Mouse (Mus musculus): ENCODE measurements around the gene Wdr46. TPM values are rescaled to one million over a fixed set of nuclear protein-coding genes. Genes with fewer than 3 reads are reported as not detected.

The Wdr46 gene
- 3.8 TPM for polyA plus RNA-seq (2015; fragmentation: Illumina TruSeq; extraction: RNeasy Lipid Tissue Mini Kit (QIAGEN cat#74804); ENCODE audit: insufficient read depth, low read depth, low replicate concordance)

GRCm38 (mm10) chr17:33940206-33940805, at the start of gene Wdr46, which contains the start of gene Pfdn6:
Gene Wdr46, plus strand, starts transcription at chr17:33940660.
Gene Pfdn6, minus strand, starts transcription at chr17:33940343.

GRCm38 (mm10) chr17:33904835-33905234, 35.6 kb upstream of the Wdr46 start, which contains the start of gene Platr17:
Gene Platr17, plus strand, starts transcription at chr17:33905135.

GRCm38 (mm10) chr17:33909077-33909868, 31.2 kb upstream of the Wdr46 start, which contains the start of gene Daxx:
Gene Daxx, plus strand, starts transcription at chr17:33909414.

GRCm38 (mm10) chr17:33915671-33916250, 24.7 kb upstream of the Wdr46 start, which contains the start of the genes Tapbp and Zbtb22:
Gene Tapbp, plus strand, starts transcription at chr17:33915899.
Gene Zbtb22, plus strand, starts transcription at chr17:33915904.

GRCm38 (mm10) chr17:33929371-33930279, 10.8 kb upstream of the Wdr46 start, which contains the start of gene Rgl2:
Gene Rgl2, plus strand, starts transcription at chr17:33929543.

GRCm38 (mm10) chr17:33951021-33951946, 10.8 kb downstream of the Wdr46 start, which contains the start of gene B3galt4:
Gene B3galt4, minus strand, starts transcription at chr17:33951488.

GRCm38 (mm10) chr17:33955555-33956214, 15.2 kb downstream of the Wdr46 start, which contains the start of the genes Vps52 and Rps18:
Gene Vps52, plus strand, starts transcription at chr17:33955812.
Gene Rps18, minus strand, starts transcription at chr17:33956001.

Other genes with a start within 250 kb of the Wdr46 start
- gene March2, start 222.0 kb upstream of the Wdr46 start, polyA plus RNA-seq (2015; fragmentation: Illumina TruSeq; extraction: RNeasy Lipid Tissue Mini Kit (QIAGEN cat#74804); ENCODE audit: insufficient read depth, low read depth, low replicate concordance): 16.5 TPM
- gene Rab11b, start 180.1 kb upstream of the Wdr46 start, polyA plus RNA-seq (2015; fragmentation: Illumina TruSeq; extraction: RNeasy Lipid Tissue Mini Kit (QIAGEN cat#74804); ENCODE audit: insufficient read depth, low read depth, low replicate concordance): 23.5 TPM
- gene Angptl4, start 158.8 kb upstream of the Wdr46 start, polyA plus RNA-seq (2015; fragmentation: Illumina TruSeq; extraction: RNeasy Lipid Tissue Mini Kit (QIAGEN cat#74804); ENCODE audit: insufficient read depth, low read depth, low replicate concordance): 6.9 TPM
- 38.1 TPM for gene Kank3, start 130.1 kb upstream of the Wdr46 start, polyA plus RNA-seq (2015; fragmentation: Illumina TruSeq; extraction: RNeasy Lipid Tissue Mini Kit (QIAGEN cat#74804); ENCODE audit: insufficient read depth, low read depth, low replicate concordance)
- gene Rps28, start 116.1 kb upstream of the Wdr46 start, polyA plus RNA-seq (2015; fragmentation: Illumina TruSeq; extraction: RNeasy Lipid Tissue Mini Kit (QIAGEN cat#74804); ENCODE audit: insufficient read depth, low read depth, low replicate concordance): 1,005 TPM
- 92.9 TPM for gene Ndufa7, start 116.1 kb upstream of the Wdr46 start, polyA plus RNA-seq (2015; fragmentation: Illumina TruSeq; extraction: RNeasy Lipid Tissue Mini Kit (QIAGEN cat#74804); ENCODE audit: insufficient read depth, low read depth, low replicate concordance)
- gene Cd320, start 97.6 kb upstream of the Wdr46 start, polyA plus RNA-seq (2015; fragmentation: Illumina TruSeq; extraction: RNeasy Lipid Tissue Mini Kit (QIAGEN cat#74804); ENCODE audit: insufficient read depth, low read depth, low replicate concordance): 11.7 TPM
- not detected for gene Gm7029, start 66.8 kb upstream of the Wdr46 start, polyA plus RNA-seq (2015; fragmentation: Illumina TruSeq; extraction: RNeasy Lipid Tissue Mini Kit (QIAGEN cat#74804); ENCODE audit: insufficient read depth, low read depth, low replicate concordance)
- gene Kifc1, start 50.0 kb upstream of the Wdr46 start, polyA plus RNA-seq (2015; fragmentation: Illumina TruSeq; extraction: RNeasy Lipid Tissue Mini Kit (QIAGEN cat#74804); ENCODE audit: insufficient read depth, low read depth, low replicate concordance): 0.59 TPM
- gene Platr17, start 35.5 kb upstream of the Wdr46 start, polyA plus RNA-seq (2015; fragmentation: Illumina TruSeq; extraction: RNeasy Lipid Tissue Mini Kit (QIAGEN cat#74804); ENCODE audit: insufficient read depth, low read depth, low replicate concordance): not detected
- gene Daxx, start 31.2 kb upstream of the Wdr46 start, polyA plus RNA-seq (2015; fragmentation: Illumina TruSeq; extraction: RNeasy Lipid Tissue Mini Kit (QIAGEN cat#74804); ENCODE audit: insufficient read depth, low read depth, low replicate concordance): 9.3 TPM
- gene Tapbp, start 24.8 kb upstream of the Wdr46 start, polyA plus RNA-seq (2015; fragmentation: Illumina TruSeq; extraction: RNeasy Lipid Tissue Mini Kit (QIAGEN cat#74804); ENCODE audit: insufficient read depth, low read depth, low replicate concordance): 40.4 TPM
- gene Zbtb22, start 24.8 kb upstream of the Wdr46 start, polyA plus RNA-seq (2015; fragmentation: Illumina TruSeq; extraction: RNeasy Lipid Tissue Mini Kit (QIAGEN cat#74804); ENCODE audit: insufficient read depth, low read depth, low replicate concordance): 4.3 TPM
- gene Rgl2, start 11.1 kb upstream of the Wdr46 start, polyA plus RNA-seq (2015; fragmentation: Illumina TruSeq; extraction: RNeasy Lipid Tissue Mini Kit (QIAGEN cat#74804); ENCODE audit: insufficient read depth, low read depth, low replicate concordance): 33.8 TPM
- 33.2 TPM for gene Pfdn6, start 317 bp upstream of the Wdr46 start, polyA plus RNA-seq (2015; fragmentation: Illumina TruSeq; extraction: RNeasy Lipid Tissue Mini Kit (QIAGEN cat#74804); ENCODE audit: insufficient read depth, low read depth, low replicate concordance)
- gene B3galt4, start 10.8 kb downstream of the Wdr46 start, polyA plus RNA-seq (2015; fragmentation: Illumina TruSeq; extraction: RNeasy Lipid Tissue Mini Kit (QIAGEN cat#74804); ENCODE audit: insufficient read depth, low read depth, low replicate concordance): 2.8 TPM
- 12.3 TPM for gene Vps52, start 15.2 kb downstream of the Wdr46 start, polyA plus RNA-seq (2015; fragmentation: Illumina TruSeq; extraction: RNeasy Lipid Tissue Mini Kit (QIAGEN cat#74804); ENCODE audit: insufficient read depth, low read depth, low replicate concordance)
- gene Rps18, start 15.3 kb downstream of the Wdr46 start, polyA plus RNA-seq (2015; fragmentation: Illumina TruSeq; extraction: RNeasy Lipid Tissue Mini Kit (QIAGEN cat#74804); ENCODE audit: insufficient read depth, low read depth, low replicate concordance): 762 TPM
- 424 TPM for gene H2-K1, start 59.7 kb downstream of the Wdr46 start, polyA plus RNA-seq (2015; fragmentation: Illumina TruSeq; extraction: RNeasy Lipid Tissue Mini Kit (QIAGEN cat#74804); ENCODE audit: insufficient read depth, low read depth, low replicate concordance)
- 14.0 TPM for gene Ring1, start 84.0 kb downstream of the Wdr46 start, polyA plus RNA-seq (2015; fragmentation: Illumina TruSeq; extraction: RNeasy Lipid Tissue Mini Kit (QIAGEN cat#74804); ENCODE audit: insufficient read depth, low read depth, low replicate concordance)
- gene H2-Ke6, start 87.4 kb downstream of the Wdr46 start, polyA plus RNA-seq (2015; fragmentation: Illumina TruSeq; extraction: RNeasy Lipid Tissue Mini Kit (QIAGEN cat#74804); ENCODE audit: insufficient read depth, low read depth, low replicate concordance): 55.1 TPM
- 42.1 TPM for gene Slc39a7, start 91.0 kb downstream of the Wdr46 start, polyA plus RNA-seq (2015; fragmentation: Illumina TruSeq; extraction: RNeasy Lipid Tissue Mini Kit (QIAGEN cat#74804); ENCODE audit: insufficient read depth, low read depth, low replicate concordance)
- 19.4 TPM for gene Rxrb, start 91.2 kb downstream of the Wdr46 start, polyA plus RNA-seq (2015; fragmentation: Illumina TruSeq; extraction: RNeasy Lipid Tissue Mini Kit (QIAGEN cat#74804); ENCODE audit: insufficient read depth, low read depth, low replicate concordance)
- 1.9 TPM for gene Col11a2, start 98.8 kb downstream of the Wdr46 start, polyA plus RNA-seq (2015; fragmentation: Illumina TruSeq; extraction: RNeasy Lipid Tissue Mini Kit (QIAGEN cat#74804); ENCODE audit: insufficient read depth, low read depth, low replicate concordance)
- gene H2-Oa, start 151.7 kb downstream of the Wdr46 start, polyA plus RNA-seq (2015; fragmentation: Illumina TruSeq; extraction: RNeasy Lipid Tissue Mini Kit (QIAGEN cat#74804); ENCODE audit: insufficient read depth, low read depth, low replicate concordance): not detected
- gene H2-DMa, start 178.9 kb downstream of the Wdr46 start, polyA plus RNA-seq (2015; fragmentation: Illumina TruSeq; extraction: RNeasy Lipid Tissue Mini Kit (QIAGEN cat#74804); ENCODE audit: insufficient read depth, low read depth, low replicate concordance): 2.6 TPM
- gene Brd2, start 182.0 kb downstream of the Wdr46 start, polyA plus RNA-seq (2015; fragmentation: Illumina TruSeq; extraction: RNeasy Lipid Tissue Mini Kit (QIAGEN cat#74804); ENCODE audit: insufficient read depth, low read depth, low replicate concordance): 51.9 TPM
- gene H2-DMb2, start 202.6 kb downstream of the Wdr46 start, polyA plus RNA-seq (2015; fragmentation: Illumina TruSeq; extraction: RNeasy Lipid Tissue Mini Kit (QIAGEN cat#74804); ENCODE audit: insufficient read depth, low read depth, low replicate concordance): 1.9 TPM
- gene H2-DMb1, start 212.4 kb downstream of the Wdr46 start, polyA plus RNA-seq (2015; fragmentation: Illumina TruSeq; extraction: RNeasy Lipid Tissue Mini Kit (QIAGEN cat#74804); ENCODE audit: insufficient read depth, low read depth, low replicate concordance): 7.8 TPM
- 6.3 TPM for gene Tap1, start 246.9 kb downstream of the Wdr46 start, polyA plus RNA-seq (2015; fragmentation: Illumina TruSeq; extraction: RNeasy Lipid Tissue Mini Kit (QIAGEN cat#74804); ENCODE audit: insufficient read depth, low read depth, low replicate concordance)
- gene Psmb9, start 247.1 kb downstream of the Wdr46 start, polyA plus RNA-seq (2015; fragmentation: Illumina TruSeq; extraction: RNeasy Lipid Tissue Mini Kit (QIAGEN cat#74804); ENCODE audit: insufficient read depth, low read depth, low replicate concordance): 9.2 TPM

All from pancreas, adult 10 weeks (tissue).